Mouse (Mus musculus): ENCODE measurements around the gene Asic2.

The Asic2 gene

DNA sequence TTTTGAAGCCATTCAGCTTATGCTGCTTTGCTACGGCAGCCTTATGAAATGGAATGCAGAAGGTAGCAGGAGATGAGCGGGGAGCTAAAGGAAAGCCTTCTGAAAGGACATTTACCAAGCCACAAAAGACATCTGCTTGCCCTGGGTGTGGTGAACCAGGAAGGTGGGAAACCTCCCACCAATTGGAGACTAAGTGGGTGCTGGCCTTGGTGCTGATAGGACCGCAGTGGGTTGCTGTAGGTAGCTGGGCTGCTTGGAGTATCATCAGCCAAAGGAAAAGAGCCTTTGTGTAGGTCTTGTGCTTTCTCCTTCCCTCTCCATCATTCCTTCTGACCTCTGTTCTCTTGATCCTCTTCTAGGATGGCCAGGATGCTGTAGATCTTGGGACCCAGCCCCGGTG lies 774.4 kb downstream of the Asic2 start:
- no peak for DNase-seq (ENCODE audit: low spot score in 2 of 2)

GRCm38 (mm10) chr11:81192155-81192554 lies 776.1 kb downstream of the Asic2 start:
- no peak for DNase-seq (ENCODE audit: low spot score in 2 of 2)

DNA sequence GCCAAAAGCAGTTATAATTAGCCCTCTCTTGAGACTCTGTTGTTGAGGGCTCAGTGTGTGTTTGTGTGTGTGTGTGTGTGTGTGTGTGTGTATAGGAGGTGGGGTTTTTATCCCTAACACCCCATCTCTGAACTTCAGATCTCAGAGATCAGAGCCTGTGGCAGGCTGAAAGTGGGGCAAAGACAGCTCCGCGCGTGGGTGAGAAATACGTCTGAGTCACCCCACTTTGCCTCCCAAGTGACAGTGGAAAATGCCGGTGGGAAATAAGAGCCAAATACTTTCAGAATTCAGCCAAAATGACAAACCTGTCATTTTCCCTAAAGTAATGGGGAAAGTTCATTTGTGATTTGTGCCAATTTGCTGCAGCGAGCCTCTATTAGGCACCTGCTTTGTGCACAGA lies 779.2 kb downstream of the Asic2 start:
- peak; percentile 24 to 34 for DNase-seq (ENCODE audit: low spot score in 2 of 2)

DNA sequence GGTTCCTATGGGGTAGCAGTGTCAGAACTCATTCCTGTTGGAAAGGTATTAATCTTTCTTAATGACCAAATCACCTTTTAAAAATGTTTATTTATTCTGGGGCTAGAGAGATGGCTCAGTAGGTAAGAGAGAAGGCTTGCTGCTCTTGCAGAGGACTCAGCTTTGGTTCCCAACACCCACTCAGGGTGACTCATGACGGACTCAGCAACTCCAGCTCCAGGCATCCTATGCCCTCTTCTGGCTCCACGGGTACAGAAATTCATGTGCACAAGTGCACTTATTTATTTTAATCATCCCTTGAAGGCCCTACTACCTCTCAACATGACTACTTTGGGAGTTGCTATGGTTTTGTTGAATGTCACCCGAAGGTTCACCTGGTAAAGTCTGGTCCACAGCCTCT lies 780.4 kb downstream of the Asic2 start:
- peak in 1 of 2 experiments; percentile 9 for DNase-seq (ENCODE audit: low spot score in 2 of 2)

- no peak for DNase-seq (ENCODE audit: low spot score in 2 of 2)
Observed at GRCm38 (mm10) chr11:81184721-81185120, 783.5 kb downstream of the Asic2 start.

- DNase-seq (ENCODE audit: low spot score in 2 of 2): no peak
Observed at GRCm38 (mm10) chr11:81164890-81165289, 803.4 kb downstream of the Asic2 start.

- no peak for DNase-seq (ENCODE audit: low spot score in 2 of 2)
Observed at GRCm38 (mm10) chr11:81163056-81163455, 805.2 kb downstream of the Asic2 start.

- DNase-seq (ENCODE audit: low spot score in 2 of 2): peak; percentile 81 to 90
Observed at GRCm38 (mm10) chr11:81153841-81154240, 814.4 kb downstream of the Asic2 start.

GRCm38 (mm10) chr11:81153161-81153840 lies 815.0 kb downstream of the Asic2 start:
- peak; percentile 75 to 84 for DNase-seq (ENCODE audit: low spot score in 2 of 2)

DNA sequence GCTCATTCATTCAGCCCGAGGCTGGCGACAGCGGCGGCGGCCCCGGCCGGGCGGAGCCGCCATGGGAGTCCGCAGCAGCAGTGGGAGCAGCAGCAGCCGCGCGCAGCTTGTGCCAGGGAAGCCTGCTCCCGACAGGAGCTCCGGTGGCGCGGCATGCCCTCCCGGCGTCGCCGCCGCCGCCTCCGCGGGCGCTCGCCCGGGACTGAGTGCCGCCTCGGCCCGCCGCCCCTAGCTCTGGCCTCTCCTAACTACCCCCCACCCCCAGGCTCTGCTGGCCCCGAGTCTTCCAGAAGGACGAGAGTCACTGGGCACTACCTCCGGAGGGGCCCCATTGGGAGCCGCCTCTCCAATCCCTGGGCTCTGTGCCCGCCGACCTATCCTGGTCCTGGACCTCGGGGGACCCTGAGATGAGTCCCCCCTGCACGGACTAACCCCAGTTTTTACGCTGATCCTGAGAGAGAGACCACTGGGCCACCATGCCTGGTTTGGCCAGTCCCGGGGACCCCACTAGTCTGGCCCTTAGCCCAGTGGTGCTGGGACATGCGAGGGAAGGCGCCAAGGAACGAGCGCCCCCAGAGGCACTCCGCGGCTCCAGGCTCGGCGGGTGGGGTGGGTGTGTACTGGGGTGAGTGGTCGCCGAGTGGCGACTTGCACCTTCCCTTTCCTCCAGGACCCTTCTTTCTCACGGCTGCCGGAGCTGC lies 815.6 kb downstream of the Asic2 start:
- DNase-seq (ENCODE audit: low spot score in 2 of 2): peak; percentile 77 to 80

- DNase-seq (ENCODE audit: low spot score in 2 of 2): peak; percentile 61 to 64
Observed at GRCm38 (mm10) chr11:81152021-81152385, 816.3 kb downstream of the Asic2 start.

GRCm38 (mm10) chr11:81151286-81152020 lies 816.8 kb downstream of the Asic2 start:
- DNase-seq (ENCODE audit: low spot score in 2 of 2): no peak

- no peak for DNase-seq (ENCODE audit: low spot score in 2 of 2)
Observed at GRCm38 (mm10) chr11:81150621-81151020, 817.6 kb downstream of the Asic2 start.

- DNase-seq (ENCODE audit: low spot score in 2 of 2): peak in 1 of 2 experiments; percentile 51
Observed at GRCm38 (mm10) chr11:81148423-81148822, 819.8 kb downstream of the Asic2 start.

GRCm38 (mm10) chr11:81146574-81147157 lies 821.6 kb downstream of the Asic2 start:
- DNase-seq (ENCODE audit: low spot score in 2 of 2): no peak

GRCm38 (mm10) chr11:81135141-81135540 lies 833.1 kb downstream of the Asic2 start:
- peak; percentile 40 to 50 for DNase-seq (ENCODE audit: low spot score in 2 of 2)

GRCm38 (mm10) chr11:81133950-81134349 lies 834.3 kb downstream of the Asic2 start:
- no peak for DNase-seq (ENCODE audit: low spot score in 2 of 2)

- no peak for DNase-seq (ENCODE audit: low spot score in 2 of 2)
Observed at GRCm38 (mm10) chr11:81132669-81133068, 835.6 kb downstream of the Asic2 start.

GRCm38 (mm10) chr11:81124363-81124762 lies 843.9 kb downstream of the Asic2 start:
- DNase-seq (ENCODE audit: low spot score in 2 of 2): no peak

GRCm38 (mm10) chr11:81120024-81120576 lies 848.2 kb downstream of the Asic2 start:
- no peak for DNase-seq (ENCODE audit: low spot score in 2 of 2)

DNA sequence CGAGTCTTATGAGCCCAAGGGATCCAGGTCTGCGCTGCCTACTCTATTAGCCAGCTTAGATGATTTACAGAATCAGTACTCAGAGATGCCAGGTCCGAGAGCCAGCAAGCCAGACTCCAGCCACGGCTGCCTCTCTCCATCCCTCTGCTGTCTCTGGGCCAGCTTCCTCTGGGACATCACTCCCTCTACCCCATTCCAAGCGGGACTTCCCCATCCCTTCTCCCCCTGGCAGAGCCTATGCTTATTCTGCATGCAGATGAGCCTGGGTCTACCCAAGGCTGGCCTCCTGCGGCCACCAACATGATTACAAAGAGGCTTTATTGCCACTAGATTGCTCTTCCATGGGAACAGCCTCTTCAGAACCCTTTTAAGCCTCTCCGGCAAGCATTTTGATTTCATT lies 850.2 kb downstream of the Asic2 start:
- DNase-seq (ENCODE audit: low spot score in 2 of 2): no peak

DNA sequence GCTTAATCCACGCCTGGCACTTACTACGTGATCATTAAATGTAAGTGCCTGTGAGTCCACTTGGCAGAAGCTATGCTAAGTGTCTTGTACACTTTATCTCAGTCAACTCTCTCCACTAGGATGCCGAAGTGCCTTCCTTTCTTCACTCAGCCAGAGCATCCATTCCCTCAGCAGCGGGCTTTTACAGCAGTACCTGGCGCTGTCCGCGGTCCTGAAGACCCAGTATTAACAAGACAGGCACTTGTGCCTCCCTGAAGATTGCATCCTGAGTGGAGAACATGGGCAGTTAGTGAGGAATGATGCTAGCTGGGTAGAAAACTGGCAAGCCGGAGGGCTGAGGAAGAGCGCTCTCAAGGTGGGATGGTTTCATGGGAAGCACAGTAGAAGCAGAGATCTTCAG lies 852.6 kb downstream of the Asic2 start:
- DNase-seq (ENCODE audit: low spot score in 2 of 2): no peak
